Mouse (Mus musculus): ENCODE measurements around the gene Npy2r. TPM values are rescaled to one million over a fixed set of nuclear protein-coding genes. Genes with fewer than 3 reads are reported as not detected.

Gene Npy2r
- total RNA-seq (2021): not detected

DNA sequence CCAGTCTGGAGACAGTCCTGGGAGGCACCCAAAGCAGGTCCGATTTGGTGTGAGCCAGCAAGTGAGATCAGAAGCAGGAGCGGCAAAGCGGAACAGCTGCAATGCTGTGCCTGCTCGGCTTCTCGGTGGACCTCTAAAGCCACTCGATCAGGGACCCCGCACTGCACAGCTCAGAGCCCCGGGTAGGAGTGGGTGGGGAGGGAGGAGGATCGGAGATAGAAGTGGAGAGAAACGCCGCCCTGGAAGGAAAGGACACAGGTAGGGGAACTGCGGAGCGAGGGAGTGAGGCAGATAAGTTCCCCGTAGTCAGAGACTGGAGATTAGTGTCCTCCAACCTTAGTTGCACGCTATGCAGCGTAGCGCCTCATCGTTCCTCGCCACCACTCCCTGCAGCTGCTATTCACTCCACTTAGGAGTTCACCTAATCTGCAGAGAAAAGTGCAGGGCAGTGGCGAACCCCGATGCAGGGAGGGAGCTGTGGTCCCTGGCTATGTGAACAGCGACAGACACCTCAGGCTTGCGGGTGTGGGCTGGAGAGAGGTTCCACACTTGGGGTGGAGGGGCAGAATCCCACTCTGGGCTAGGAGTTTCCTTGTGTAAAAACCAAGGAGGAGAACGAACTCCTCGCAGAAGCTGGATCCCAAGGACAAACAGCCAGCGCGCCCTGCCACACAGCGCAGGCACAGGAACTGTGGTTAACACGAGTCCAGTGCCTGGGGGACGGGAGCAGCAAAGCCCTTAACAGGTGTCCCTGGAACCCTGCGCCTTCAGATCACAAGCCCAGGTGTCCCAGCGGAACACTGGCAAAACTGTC lies at the start of gene Npy2r:
Gene Npy2r, minus strand, starts transcription at position 177 of the 814 bp plus-strand sequence.
- DNase-seq (ENCODE audit: low spot score): no peak
- intact Hi-C loops (cut with DNase I): no loop called here

DNA sequence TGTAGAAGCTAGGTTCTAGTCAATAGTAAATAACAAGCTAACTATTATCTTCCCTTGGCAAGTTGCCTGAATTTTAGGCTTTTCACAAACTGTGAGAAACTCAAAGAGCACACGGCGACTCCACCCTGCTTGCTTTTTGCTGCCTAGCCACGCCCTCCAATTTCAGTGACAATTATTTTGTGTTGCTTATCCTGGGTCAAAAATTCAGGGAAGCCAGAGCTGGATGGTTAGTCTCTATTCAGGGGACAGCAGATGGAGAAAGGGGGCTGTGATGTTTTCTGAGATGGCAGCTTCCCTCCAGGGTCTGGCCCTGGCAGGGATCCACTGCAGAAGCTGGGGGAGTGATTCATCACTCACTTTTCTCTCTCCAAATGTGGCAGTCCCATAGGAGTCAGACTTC lies 9.9 kb upstream of the Npy2r start:
- no peak for DNase-seq (ENCODE audit: low spot score)
- intact Hi-C loops (cut with DNase I): no loop called here

DNA sequence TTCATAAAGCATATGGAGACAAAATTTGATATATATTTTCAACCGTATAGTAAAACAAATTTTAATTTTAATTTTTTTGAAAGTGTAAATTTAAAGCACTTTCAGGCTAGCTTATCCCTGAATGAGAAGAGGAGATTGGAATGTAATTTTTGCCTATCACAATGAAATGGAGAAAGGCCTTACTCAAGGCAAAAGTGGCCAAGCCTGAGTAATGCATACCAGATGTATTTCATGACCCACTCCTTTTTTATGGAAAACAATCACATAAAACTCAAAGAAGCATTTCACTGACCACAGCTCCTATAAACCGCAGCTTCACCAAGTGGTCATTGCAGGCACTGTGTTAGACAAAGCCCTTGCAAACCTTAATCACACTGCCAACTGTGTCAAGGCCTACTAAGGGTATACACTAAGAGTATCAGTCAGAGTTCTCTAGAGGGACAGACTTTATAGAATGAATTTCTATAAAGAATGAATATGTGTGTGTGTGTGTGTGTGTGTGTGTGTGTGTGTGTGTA lies 8.5 kb upstream of the Npy2r start:
- DNase-seq (ENCODE audit: low spot score): no peak
- intact Hi-C loops (cut with DNase I): no loop called here

DNA sequence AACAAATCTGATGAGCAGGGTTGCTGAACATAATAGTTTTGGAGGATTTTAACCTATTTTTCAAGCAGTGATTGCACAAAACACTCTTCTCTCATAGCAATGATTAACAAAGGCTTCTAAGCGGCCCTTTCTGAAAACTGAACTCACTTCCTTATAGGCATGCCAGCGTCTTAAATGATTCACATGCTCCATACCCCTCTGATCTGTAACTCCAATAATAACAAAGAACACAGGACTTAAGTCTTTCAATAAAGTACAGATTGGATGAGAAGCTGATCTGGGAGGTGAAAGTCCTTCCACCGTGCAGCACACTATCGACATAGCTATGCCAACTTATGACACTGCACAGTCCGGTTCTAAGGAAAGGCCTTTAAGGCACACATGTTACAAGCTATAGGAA lies 2.0 kb upstream of the Npy2r start:
- DNase-seq (ENCODE audit: low spot score): no peak
- intact Hi-C loops (cut with DNase I): no loop called here

DNA sequence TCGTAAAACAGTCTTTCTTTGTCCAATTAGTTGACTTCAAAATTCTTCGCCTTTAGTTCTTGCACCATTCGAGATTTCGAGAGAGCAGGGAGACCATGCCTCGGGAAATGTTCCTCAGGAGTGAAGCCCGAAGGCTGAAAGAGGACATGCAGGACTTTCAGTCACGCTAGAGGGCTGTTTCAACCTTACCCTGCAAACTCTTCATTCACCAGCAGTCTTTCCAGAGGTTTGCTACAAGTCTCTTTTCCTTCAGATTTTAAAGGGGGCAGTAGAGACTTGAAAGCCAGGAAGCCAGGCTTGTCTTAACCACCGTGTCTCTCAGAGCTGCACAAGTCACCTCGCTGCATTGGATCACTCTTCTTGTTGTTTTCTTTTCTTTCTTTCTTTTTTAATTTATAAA lies 869 bp upstream of the Npy2r start:
- intact Hi-C loops (cut with DNase I): no loop called here
- DNase-seq (ENCODE audit: low spot score): no peak

DNA sequence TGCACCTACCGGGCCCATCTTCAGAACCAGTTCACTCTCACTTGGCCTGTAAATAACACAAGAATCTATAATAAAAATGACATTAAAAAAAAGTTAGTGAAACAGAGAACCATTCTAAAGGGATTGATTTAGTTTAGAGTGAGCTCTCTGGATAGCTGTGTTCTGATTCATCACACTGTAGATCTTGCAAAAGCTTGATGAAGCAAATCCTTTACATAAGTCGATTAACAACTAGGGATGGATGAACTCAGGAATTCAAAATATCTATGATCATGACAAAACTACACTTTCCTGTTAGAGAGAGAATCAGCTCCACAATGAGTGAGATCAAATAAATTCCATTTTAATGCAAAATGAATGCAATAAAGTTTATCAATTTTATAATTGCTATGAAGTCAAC lies 6.4 kb downstream of the Npy2r start:
- intact Hi-C loops (cut with DNase I): no loop called here
- DNase-seq (ENCODE audit: low spot score): no peak

DNA sequence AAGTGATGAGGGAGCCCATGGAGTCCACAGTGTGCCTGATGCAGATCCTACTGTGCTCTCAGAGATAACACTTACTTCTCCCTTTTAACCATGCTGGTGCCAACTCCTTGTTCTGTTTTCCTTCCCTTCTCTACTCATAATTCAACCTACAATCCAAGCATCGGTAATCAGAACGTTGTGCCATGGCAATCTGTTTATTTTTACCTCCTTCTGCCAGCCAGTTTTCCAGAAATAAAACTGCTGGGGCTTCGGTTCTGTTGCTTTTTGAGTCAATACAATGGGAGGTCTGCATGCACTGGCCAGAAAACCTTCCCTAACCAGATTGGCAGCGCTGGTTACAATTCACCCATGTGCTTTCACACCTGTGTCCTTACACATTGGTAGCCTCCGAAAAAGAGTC lies 7.9 kb downstream of the Npy2r start:
- intact Hi-C loops (cut with DNase I): no loop called here
- DNase-seq (ENCODE audit: low spot score): no peak

DNA sequence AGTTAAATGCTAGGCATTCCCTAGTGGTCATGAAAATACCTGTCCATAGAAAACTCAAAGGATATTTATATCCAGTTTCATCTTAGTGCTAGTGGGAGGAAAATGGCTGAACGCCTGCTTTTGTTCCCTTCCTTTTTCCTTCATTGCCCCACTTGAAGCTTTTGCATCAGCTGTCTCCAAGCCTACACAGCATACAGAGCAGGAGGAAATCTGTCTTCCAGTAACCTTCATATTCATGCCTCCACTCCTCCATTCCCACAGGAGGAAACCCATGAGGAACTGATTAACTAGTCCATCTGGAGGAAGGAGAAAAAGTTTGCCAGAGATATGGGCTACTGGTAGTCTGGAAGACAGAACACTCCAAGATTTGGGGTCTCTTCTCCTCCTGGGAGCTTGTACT lies 23.1 kb downstream of the Npy2r start:
- intact Hi-C loops (cut with DNase I): no loop called here
- DNase-seq (ENCODE audit: low spot score): no peak

DNA sequence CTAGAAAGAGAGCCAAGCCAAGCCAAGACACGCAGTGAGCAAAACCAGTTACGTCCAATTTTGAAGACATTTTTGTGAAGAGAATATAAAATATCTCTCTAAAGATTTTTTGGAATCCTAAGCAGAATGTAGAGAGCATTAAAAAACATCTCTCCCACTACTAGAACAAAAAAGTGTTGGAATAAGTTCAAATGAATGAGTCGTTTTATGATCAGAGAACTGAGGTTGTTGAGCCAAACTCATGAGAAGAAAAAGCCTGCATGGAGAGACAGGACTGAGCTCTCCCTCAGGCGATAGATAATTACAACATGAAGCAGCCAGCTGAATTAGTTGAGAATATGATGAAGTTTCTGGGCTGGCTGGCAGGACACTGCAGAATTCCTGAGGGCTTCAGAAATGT lies 49.9 kb downstream of the Npy2r start:
- no peak for DNase-seq (ENCODE audit: low spot score)
- intact Hi-C loops (cut with DNase I): no loop called here

Other genes starting within 250 kb of the Npy2r start
- gene Map9, start 190.0 kb downstream of the Npy2r start, total RNA-seq (2021): 1 to 10 TPM; 2.0 to 2.6 TPM

All from heart, postnatal 25 days (tissue).